In the genomic region with DNA sequence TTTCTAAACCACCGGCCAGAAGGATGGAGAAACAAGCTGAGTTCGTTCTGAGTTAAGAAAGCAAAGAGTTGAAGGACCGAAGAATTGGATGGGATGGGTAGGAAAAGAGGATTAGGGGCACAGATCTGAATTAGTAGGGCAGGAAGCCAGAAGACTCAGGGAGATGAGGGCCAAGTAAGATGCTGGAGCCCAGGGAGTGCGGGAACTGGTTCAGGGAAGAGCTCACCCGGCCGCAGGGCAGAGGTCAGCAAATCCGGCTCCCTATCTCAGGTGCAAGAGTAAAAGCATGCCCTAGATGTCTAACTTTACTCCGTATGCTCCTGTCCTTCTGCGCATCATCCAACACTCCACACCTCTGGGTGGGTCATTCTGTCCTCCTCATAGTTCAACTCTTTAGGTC, we compare ENCODE assay signal across 8 mouse cellular contexts. TPM values are rescaled to one million over a fixed set of nuclear protein-coding genes. Genes with fewer than 3 reads are reported as not detected.
DNase-seq lines count a peak whose midpoint lies in the region; ATAC-seq and TF ChIP-seq lines count a peak whose summit lies in the region.

No protein-coding gene starts in this region.

- in situ Hi-C loops in ES-E14 (cut with MboI; ENCODE audit: low sequenced_read_pairs in 2 of 2, unreplicated experiment in 2 of 2): no loop called here

- peaks cover 65% of the 10 kb centered on the region for H3K4me1 ChIP-seq in heart, embryonic 13.5 days
- peaks cover under 1 to 8% of the 10 kb centered on the region in 2 experiments; a peak in 2 of 4 replicates for H3K4me1 ChIP-seq in ES-E14 (ENCODE audit: control insufficient read depth in 2 of 2, insufficient read depth in 2 of 2, low read length in 2 of 2, poor library complexity in 1 of 2)
- H3K4me1 ChIP-seq in embryonic fibroblast, embryonic 13.5 days (ENCODE audit: control insufficient read depth, insufficient read depth, low read length): peaks cover 6% of the 10 kb centered on the region; the same call in 1 of the 2 replicates
- H3K4me1 ChIP-seq in limb, embryonic 12.5 days (replicated peaks): peaks cover 26% of the 10 kb centered on the region
- H3K4me1 ChIP-seq in stomach, embryonic 16.5 days (ENCODE audit: control insufficient read depth, insufficient read depth, low read length): peaks cover 25% of the 10 kb centered on the region

- H3K4me2 ChIP-seq in heart, embryonic 13.5 days: peak overlapping the region; percentile 93
- H3K4me2 ChIP-seq in limb, embryonic 12.5 days: peak overlapping the region; percentile 92
- H3K4me2 ChIP-seq in stomach, embryonic 16.5 days (ENCODE audit: low read depth, low read length): peak overlapping the region; percentile 92

- no peak for DNase-seq in heart, postnatal 25 days (ENCODE audit: low spot score)
- DNase-seq in ES-E14 (ENCODE audit: low read depth, low spot score): no peak
- no peak for DNase-seq in thymus, postnatal 25 days
- no peak for DNase-seq in spleen, postnatal 14 days (ENCODE audit: low spot score in 2 of 2)

- H3K9ac ChIP-seq in heart, embryonic 13.5 days: peak overlapping the region; percentile 84
- peak overlapping the region; percentile 56 for H3K9ac ChIP-seq in ES-E14 (ENCODE audit: insufficient read depth, low read depth, low read length, poor library complexity, severe bottlenecking)
- H3K9ac ChIP-seq in limb, embryonic 12.5 days (replicated peaks): peak overlapping the region; percentile 63
- H3K9ac ChIP-seq in stomach, embryonic 16.5 days (ENCODE audit: low read length): peak overlapping the region; percentile 74

- no peak for ATAC-seq in heart, embryonic 13.5 days (ENCODE audit: extremely low read depth, insufficient number of reproducible peaks, low FRiP score, low TSS enrichment)
- ATAC-seq in limb, embryonic 12.5 days (ENCODE audit: insufficient number of reproducible peaks, insufficient read depth, low FRiP score, low TSS enrichment, low read depth): no peak
- ATAC-seq in stomach, embryonic 16.5 days (ENCODE audit: insufficient read depth, low FRiP score): no peak

- 5% methylated on average over 9 of the region's 9 CpGs for WGBS in heart, embryonic 13.5 days
- WGBS in limb, embryonic 12.5 days: 4% methylated on average over 9 of the region's 9 CpGs
- 4% methylated on average over 9 of the region's 9 CpGs for WGBS in stomach, embryonic 16.5 days

- no peak for TF ChIP-seq CTCF in embryonic fibroblast, embryonic 13.5 days (IDR thresholded peaks at IDR 0.05; ENCODE audit: borderline replicate concordance, insufficient read depth, low read length)

- H3K4me3 ChIP-seq in heart, embryonic 13.5 days: peak overlapping the region; percentile 64
- peak overlapping the region; percentile 60 to 76 for H3K4me3 ChIP-seq in ES-E14 (ENCODE audit: insufficient read depth in 1 of 2, low read depth in 1 of 2, low read length in 2 of 2, poor library complexity in 1 of 2, severe bottlenecking in 1 of 2)
- peak overlapping the region; percentile 51 for H3K4me3 ChIP-seq in embryonic fibroblast, embryonic 13.5 days (ENCODE audit: insufficient read depth, low read length)
- H3K4me3 ChIP-seq in limb, embryonic 12.5 days (replicated peaks): peak overlapping the region; percentile 56
- peak overlapping the region; percentile 54 for H3K4me3 ChIP-seq in stomach, embryonic 16.5 days (replicated peaks; ENCODE audit: low read length)

- TF ChIP-seq POLR2A in embryonic fibroblast, embryonic 13.5 days (IDR thresholded peaks at IDR 0.05; ENCODE audit: low read depth, low read length): no peak

- no peaks in the 10 kb centered on the region for H3K27me3 ChIP-seq in heart, embryonic 13.5 days (replicated peaks)
- no peaks in the 10 kb centered on the region for H3K27me3 ChIP-seq in limb, embryonic 12.5 days
- no peaks in the 10 kb centered on the region for H3K27me3 ChIP-seq in stomach, embryonic 16.5 days (ENCODE audit: control insufficient read depth, insufficient read depth, low read length)

- intact Hi-C loops in heart, postnatal 25 days (cut with DNase I): loop anchor here (2.0 kb wide), 1 partner anchor 58 kb away; the partner anchor contains the start of gene Ctdsp1

- peak overlapping the region; percentile 80 for H3K27ac ChIP-seq in heart, embryonic 13.5 days (replicated peaks)
- no peak overlapping the region for H3K27ac ChIP-seq in ES-E14 (ENCODE audit: insufficient read depth, low read depth, low read length, poor library complexity, severe bottlenecking)
- no peak overlapping the region for H3K27ac ChIP-seq in embryonic fibroblast, embryonic 13.5 days (ENCODE audit: insufficient read depth, low read length)
- H3K27ac ChIP-seq in limb, embryonic 12.5 days: peak overlapping the region; percentile 79
- H3K27ac ChIP-seq in stomach, embryonic 16.5 days (ENCODE audit: low read length): peak overlapping the region; percentile 77

- H3K9me3 ChIP-seq in heart, embryonic 13.5 days: no peaks in the 10 kb centered on the region
- no peaks in the 10 kb centered on the region for H3K9me3 ChIP-seq in ES-E14 (ENCODE audit: control insufficient read depth, insufficient read depth, low read depth, low read length)
- no peaks in the 10 kb centered on the region for H3K9me3 ChIP-seq in limb, embryonic 12.5 days
- H3K9me3 ChIP-seq in stomach, embryonic 16.5 days (replicated peaks; ENCODE audit: control insufficient read depth, low read length): no peaks in the 10 kb centered on the region

- H3K36me3 ChIP-seq in heart, embryonic 13.5 days: peaks cover 11% of the 10 kb centered on the region
- H3K36me3 ChIP-seq in ES-E14 (ENCODE audit: control insufficient read depth, insufficient read depth, low read length, poor library complexity, severe bottlenecking): no peaks in the 10 kb centered on the region
- peaks cover 13% of the 10 kb centered on the region; the same call in 1 of the 2 replicates for H3K36me3 ChIP-seq in limb, embryonic 12.5 days
- no peaks in the 10 kb centered on the region for H3K36me3 ChIP-seq in stomach, embryonic 16.5 days (ENCODE audit: control insufficient read depth, insufficient read depth, low read length)

TF ChIP-seq in ES-E14, 5 proteins besides CTCF, POLR2A, EP300 and RAD21:
- no peak for TF ChIP-seq ZNF384 (IDR thresholded peaks at IDR 0.05; ENCODE audit: low read depth, low read length)
- TF ChIP-seq HCFC1 (IDR thresholded peaks at IDR 0.05; ENCODE audit: borderline replicate concordance, insufficient read depth, low read length): no peak
- TF ChIP-seq CHD2 (IDR thresholded peaks at IDR 0.05; ENCODE audit: low read depth, low read length): no peak
- TF ChIP-seq MAFK (IDR thresholded peaks at IDR 0.05; ENCODE audit: insufficient read depth, low read depth, low read length): no peak
- no peak for TF ChIP-seq ZC3H11A (IDR thresholded peaks at IDR 0.05; ENCODE audit: borderline replicate concordance, low read depth, low read length)

RNA-seq across cellular contexts. Expression of gene Tmbim1, which starts 27.5 kb away (rescaled TPM):
- polyA plus RNA-seq in heart, embryonic 13.5 days (2015; fragmentation: Nextera tagmentation; extraction: Ambion mirVana): 42.0 and 42.7 TPM in 2 replicates
- total RNA-seq in heart, postnatal 25 days (2021): 10 to 100 TPM; 38.4 to 41.5 TPM
- total RNA-seq in ES-E14 (2012; rRNA removed): 38.0 and 41.9 TPM in 2 replicates
- 88.6 and 115 TPM in 2 replicates for polyA plus RNA-seq in embryonic fibroblast, embryonic 13.5 days (2011; ENCODE audit: insufficient read length, low read depth, missing spikeins)
- polyA plus RNA-seq in limb, embryonic 12.5 days (2016; fragmentation: Nextera tagmentation; extraction: Ambion mirVana): 18.0 and 18.9 TPM in 2 replicates
- polyA plus RNA-seq in stomach, embryonic 16.5 days (2015; fragmentation: Nextera tagmentation; extraction: Ambion mirVana): 105 and 150 TPM in 2 replicates

RNA-seq across cellular contexts. Expression of gene Catip, which starts 29.0 kb away (rescaled TPM):
- 0.33 and 0.38 TPM in 2 replicates for polyA plus RNA-seq in heart, embryonic 13.5 days (2015; fragmentation: Nextera tagmentation; extraction: Ambion mirVana)
- under 1 TPM; 0.18 to 0.28 TPM for total RNA-seq in heart, postnatal 25 days (2021)
- total RNA-seq in ES-E14 (2012; rRNA removed): 7.3 and 9.1 TPM in 2 replicates
- polyA plus RNA-seq in embryonic fibroblast, embryonic 13.5 days (2011; ENCODE audit: insufficient read length, low read depth, missing spikeins): 3.6 and 3.7 TPM in 2 replicates
- 1.5 and 1.6 TPM in 2 replicates for polyA plus RNA-seq in limb, embryonic 12.5 days (2016; fragmentation: Nextera tagmentation; extraction: Ambion mirVana)
- 0.66 and 0.77 TPM in 2 replicates for polyA plus RNA-seq in stomach, embryonic 16.5 days (2015; fragmentation: Nextera tagmentation; extraction: Ambion mirVana)

RNA-seq across cellular contexts. Expression of gene Slc11a1, which starts 42.1 kb away (rescaled TPM):
- 2.8 and 3.1 TPM in 2 replicates for polyA plus RNA-seq in heart, embryonic 13.5 days (2015; fragmentation: Nextera tagmentation; extraction: Ambion mirVana)
- 1 to 10 TPM; 2.5 to 3.2 TPM for total RNA-seq in heart, postnatal 25 days (2021)
- total RNA-seq in ES-E14 (2012; rRNA removed): 19.9 and 44.4 TPM in 2 replicates
- polyA plus RNA-seq in embryonic fibroblast, embryonic 13.5 days (2011; ENCODE audit: insufficient read length, low read depth, missing spikeins): 1.1 TPM in 1 of 2 replicates, not detected in the other
- polyA plus RNA-seq in limb, embryonic 12.5 days (2016; fragmentation: Nextera tagmentation; extraction: Ambion mirVana): 0.85 and 2.2 TPM in 2 replicates
- polyA plus RNA-seq in stomach, embryonic 16.5 days (2015; fragmentation: Nextera tagmentation; extraction: Ambion mirVana): 7.7 and 8.7 TPM in 2 replicates

RNA-seq across cellular contexts. Expression of gene Pnkd, which starts 48.2 kb away (rescaled TPM):
- polyA plus RNA-seq in heart, embryonic 13.5 days (2015; fragmentation: Nextera tagmentation; extraction: Ambion mirVana): 227 and 252 TPM in 2 replicates
- 100 to 1,000 TPM; 160 to 161 TPM for total RNA-seq in heart, postnatal 25 days (2021)
- total RNA-seq in ES-E14 (2012; rRNA removed): 63.9 and 84.4 TPM in 2 replicates
- 19.6 and 21.5 TPM in 2 replicates for polyA plus RNA-seq in embryonic fibroblast, embryonic 13.5 days (2011; ENCODE audit: insufficient read length, low read depth, missing spikeins)
- 106 TPM in 2 replicates for polyA plus RNA-seq in limb, embryonic 12.5 days (2016; fragmentation: Nextera tagmentation; extraction: Ambion mirVana)
- polyA plus RNA-seq in stomach, embryonic 16.5 days (2015; fragmentation: Nextera tagmentation; extraction: Ambion mirVana): 108 and 119 TPM in 2 replicates

RNA-seq across cellular contexts. Expression of gene Aamp, which starts 48.4 kb away (rescaled TPM):
- 164 and 188 TPM in 2 replicates for polyA plus RNA-seq in heart, embryonic 13.5 days (2015; fragmentation: Nextera tagmentation; extraction: Ambion mirVana)
- total RNA-seq in heart, postnatal 25 days (2021): 10 to 100 TPM; 87.5 to 94.8 TPM
- total RNA-seq in ES-E14 (2012; rRNA removed): 127 and 138 TPM in 2 replicates
- polyA plus RNA-seq in embryonic fibroblast, embryonic 13.5 days (2011; ENCODE audit: insufficient read length, low read depth, missing spikeins): 85.7 and 90.3 TPM in 2 replicates
- 202 and 212 TPM in 2 replicates for polyA plus RNA-seq in limb, embryonic 12.5 days (2016; fragmentation: Nextera tagmentation; extraction: Ambion mirVana)
- polyA plus RNA-seq in stomach, embryonic 16.5 days (2015; fragmentation: Nextera tagmentation; extraction: Ambion mirVana): 227 and 252 TPM in 2 replicates

Comparison
In these comparisons a context has a peak if more than half of its experiments do, and no peak if none do; other contexts are left out.
1. H3K27ac ChIP-seq: peak in heart, embryonic 13.5 days (single experiment), limb, embryonic 12.5 days (single experiment) and stomach, embryonic 16.5 days (single experiment); none in ES-E14 (single experiment) and embryonic fibroblast, embryonic 13.5 days (single experiment).
2. Peak in every context shown above with its lines, with median percentiles within 50 percentile points of each other: H3K4me2 ChIP-seq, H3K4me3 ChIP-seq and H3K9ac ChIP-seq.